Mouse (Mus musculus) urinary bladder, postnatal 36 days (tissue): ENCODE data around the gene Klhl23.

Experiments used
- DNase-seq, 2 experiments: peaks; one replicate each; pipeline ENCODE4 v3.0.0; 2022; ENCODE audit warnings: low spot score in 2 of 2, mixed read lengths in 1 of 2

Gene Klhl23

DNA sequence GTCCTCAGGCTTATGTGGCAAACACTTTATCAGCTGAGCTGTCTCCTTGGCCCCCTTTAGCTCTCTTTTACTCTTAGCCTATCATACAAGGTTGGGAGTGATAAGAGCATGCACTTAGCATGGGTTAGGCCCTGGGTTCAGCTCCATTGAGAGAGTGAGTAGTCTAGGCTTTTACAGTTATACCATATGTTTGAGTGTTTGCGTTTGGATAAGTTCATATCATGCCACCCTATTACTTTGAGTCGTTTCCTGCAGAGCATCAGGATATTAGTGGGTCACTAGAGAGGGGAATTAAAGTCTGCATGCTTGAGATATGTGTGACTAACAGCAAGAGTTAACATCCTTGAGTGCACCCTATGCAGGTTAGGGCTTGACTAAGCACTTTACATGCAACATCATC is 7.9 kb downstream of the Klhl23 start:
- no peak for DNase-seq

GRCm38 (mm10) chr2:69830116-69830515 is 8.4 kb downstream of the Klhl23 start:
- no peak for DNase-seq

DNA sequence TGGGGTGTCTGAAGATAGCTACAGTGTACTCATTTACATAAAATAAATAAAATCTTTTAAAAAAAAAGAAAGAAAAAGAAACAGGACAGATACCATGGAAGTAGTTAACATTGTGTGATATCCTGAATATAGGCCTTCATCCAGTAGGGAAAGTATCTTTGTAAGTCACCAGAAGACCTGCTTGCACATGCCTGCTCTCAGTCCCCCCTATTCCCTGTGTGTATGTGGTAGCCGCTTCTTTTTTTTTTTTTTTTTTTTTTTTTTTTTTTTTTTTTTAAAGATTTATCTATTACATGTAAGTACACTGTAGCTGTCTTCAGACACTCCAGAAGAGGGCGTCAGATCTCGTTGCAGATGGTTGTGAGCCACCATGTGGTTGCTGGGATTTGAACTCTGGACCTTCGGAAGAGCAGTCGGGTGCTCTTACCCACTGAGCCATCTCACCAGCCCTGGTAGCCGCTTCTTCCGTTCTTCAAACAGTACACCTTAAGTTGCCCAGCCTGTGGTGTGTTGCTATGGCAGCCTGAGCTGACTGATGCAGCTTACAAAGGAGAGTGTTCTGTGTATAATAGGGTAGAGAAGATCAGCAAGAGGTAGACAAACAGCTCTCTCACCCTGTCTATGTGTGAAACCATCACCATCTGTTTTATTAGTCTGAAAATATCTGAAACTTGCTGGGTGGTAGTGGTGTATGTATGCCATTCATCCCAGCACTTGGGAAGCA is 15.7 kb downstream of the Klhl23 start:
- DNase-seq, result no peak

GRCm38 (mm10) chr2:69837996-69838395 is 16.3 kb downstream of the Klhl23 start:
- no peak for DNase-seq

- no peak for DNase-seq
Measured at GRCm38 (mm10) chr2:69838707-69839106, 17.0 kb downstream of the Klhl23 start.

DNA sequence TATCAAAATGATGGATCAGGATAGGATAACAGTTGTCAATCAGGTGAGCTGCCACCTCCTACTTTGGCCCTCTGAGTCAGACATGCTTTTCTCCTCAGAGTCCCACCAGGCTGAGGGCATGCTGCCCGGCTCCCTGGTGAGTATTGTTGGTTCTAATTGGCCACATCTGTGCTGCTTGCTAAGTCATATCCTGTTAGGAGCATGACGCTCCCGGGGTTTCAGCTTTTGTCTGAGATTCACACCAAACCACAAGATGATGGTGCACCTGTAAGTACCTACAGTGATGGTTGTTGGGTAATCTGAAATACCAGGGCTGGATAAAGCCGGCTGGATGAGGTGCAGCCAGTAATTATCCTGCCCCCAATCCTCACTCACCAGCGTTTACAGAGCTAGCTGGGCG is 18.5 kb downstream of the Klhl23 start:
- no peak for DNase-seq

DNA sequence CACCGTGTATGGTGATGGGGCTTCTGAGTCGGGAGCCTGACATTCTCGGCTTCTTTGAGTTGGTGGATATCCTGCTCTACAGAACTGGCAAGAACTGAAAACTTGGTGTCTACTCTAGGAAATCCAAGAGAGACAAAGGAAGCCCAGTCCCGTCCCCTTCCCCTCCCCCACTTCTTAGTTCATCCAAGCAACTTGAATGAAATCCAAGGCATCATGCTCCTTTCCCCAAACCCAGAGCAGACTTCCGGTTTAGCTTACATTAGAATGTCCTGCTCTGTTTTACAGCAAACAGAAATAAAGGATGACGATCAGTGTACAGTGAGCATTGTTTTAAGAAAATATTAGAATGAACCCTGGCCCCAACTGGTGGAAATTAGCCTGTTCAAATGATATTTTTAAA is 27.5 kb downstream of the Klhl23 start:
- no peak for DNase-seq

- no peak for DNase-seq
Measured at GRCm38 (mm10) chr2:69851427-69852058, 29.8 kb downstream of the Klhl23 start.

DNA sequence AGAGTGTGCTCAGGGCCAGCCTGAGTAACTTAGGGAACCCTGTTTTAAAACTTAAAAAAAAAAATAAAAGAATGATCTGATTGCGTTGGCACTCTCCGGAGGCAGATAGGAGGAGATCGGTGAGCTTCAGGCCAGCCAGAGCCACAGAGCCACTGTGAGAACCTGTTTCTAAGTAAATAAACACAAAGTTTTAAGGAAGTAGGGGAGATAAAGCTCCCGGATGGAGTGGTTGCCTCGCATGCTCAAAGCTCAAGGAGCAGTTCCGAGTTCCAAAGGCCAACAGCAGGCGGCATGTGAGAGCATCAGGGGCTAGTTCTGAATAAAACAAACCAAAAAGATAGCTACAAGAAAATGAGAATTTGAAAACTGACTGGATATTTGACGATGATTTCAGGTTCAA is 34.6 kb downstream of the Klhl23 start:
- peak; percentile 17 to 43 for DNase-seq

DNA sequence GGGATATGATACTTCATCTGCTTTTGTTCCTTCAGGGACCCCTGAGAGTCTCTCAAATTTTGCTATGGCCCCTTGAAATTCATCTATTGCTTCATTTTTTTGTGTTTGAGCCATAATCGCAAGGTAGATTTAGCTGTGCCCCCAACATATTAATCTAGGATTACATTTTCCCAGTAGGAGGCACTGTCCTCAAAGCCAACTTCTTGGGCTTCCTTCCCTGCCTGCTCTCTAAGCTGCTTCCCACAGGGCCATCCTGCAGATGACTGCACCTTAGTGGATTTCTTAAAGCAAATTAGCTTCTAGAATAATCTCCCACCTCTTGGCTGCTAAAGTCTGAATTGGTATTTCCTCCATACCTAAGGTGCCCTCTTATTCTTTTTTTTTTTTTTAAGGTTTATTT is 36.1 kb downstream of the Klhl23 start:
- no peak for DNase-seq

GRCm38 (mm10) chr2:69860972-69861452 is 39.3 kb downstream of the Klhl23 start:
- DNase-seq, result peak; percentile 12 to 15

- DNase-seq, result peak; percentile 84 to 93
Measured at GRCm38 (mm10) chr2:69861485-69862091, 39.8 kb downstream of the Klhl23 start, which contains the start of gene Ssb. Gene Ssb, plus strand, starts transcription at chr2:69861562.

GRCm38 (mm10) chr2:69862117-69862657 is 40.4 kb downstream of the Klhl23 start:
- DNase-seq, result no peak

- no peak for DNase-seq
Measured at GRCm38 (mm10) chr2:69883990-69884391, 62.2 kb downstream of the Klhl23 start.

GRCm38 (mm10) chr2:69884581-69884980 is 62.8 kb downstream of the Klhl23 start:
- no peak for DNase-seq

DNA sequence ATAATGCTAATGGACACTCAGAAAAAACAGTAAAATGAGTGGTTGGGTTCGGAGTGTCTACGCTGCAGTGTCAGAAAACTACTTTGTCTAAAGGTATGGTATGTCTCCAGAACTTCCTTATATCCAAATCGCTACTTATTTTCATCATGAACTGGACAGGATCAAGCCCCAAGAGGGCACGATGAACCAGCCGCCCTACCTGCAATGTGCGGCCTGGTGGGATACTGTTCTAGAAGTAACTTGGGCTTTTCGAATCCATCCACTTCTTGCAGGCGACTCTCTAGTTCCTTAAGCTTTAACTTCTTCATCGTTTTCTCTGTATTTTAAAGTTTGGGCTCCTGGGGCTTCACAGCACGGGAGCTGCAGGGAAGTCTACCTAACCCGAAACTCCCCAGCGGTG is 63.3 kb downstream of the Klhl23 start:
- peak in 1 of 2 experiments; percentile 3 for DNase-seq

GRCm38 (mm10) chr2:69885451-69886305 is 63.9 kb downstream of the Klhl23 start, which contains the start of gene Mettl5:
Gene Mettl5, minus strand, starts transcription at chr2:69885615.
- peak; percentile 78 to 89 for DNase-seq
